Mouse (Mus musculus) testis, adult 2 months (tissue): ENCODE data around the gene Itpr1. TPM values are rescaled to one million over a fixed set of nuclear protein-coding genes. Genes with fewer than 3 reads are reported as not detected.

ENCODE experiments used
- H3K27ac ChIP-seq: fragments of 200-500 bp; 2 replicates; pipeline ENCODE4 v1.5.1; 2012; ENCODE audit warnings: low read depth, low read length; ENCODE audit not compliant: control insufficient read depth, insufficient read depth
- H3K27me3 ChIP-seq: fragments of 200-500 bp; 2 replicates; pipeline ENCODE4 v1.6.1; 2012; ENCODE audit warnings: mild to moderate bottlenecking, low read length, moderate library complexity; ENCODE audit not compliant: control insufficient read depth, insufficient read depth
- H3K36me3 ChIP-seq: fragments of 200-500 bp; 2 replicates; pipeline ENCODE4 v1.6.1; 2012; ENCODE audit warnings: mild to moderate bottlenecking, low read length; ENCODE audit not compliant: control insufficient read depth, insufficient read depth
- H3K4me1 ChIP-seq: fragments of 200-500 bp; 2 replicates; pipeline ENCODE4 v1.6.1; 2012; ENCODE audit warnings: low read length; ENCODE audit not compliant: control insufficient read depth, insufficient read depth
- H3K4me3 ChIP-seq: fragments of 200-500 bp; 2 replicates; pipeline ENCODE4 v1.5.1; 2012; ENCODE audit warnings: low read depth, mild to moderate bottlenecking, low read length, moderate library complexity, mixed read lengths; ENCODE audit not compliant: control insufficient read depth
- CTCF ChIP-seq: fragments of 200-500 bp; IDR thresholded peaks from 2 replicates; pipeline ENCODE4 v1.5.1; 2012; ENCODE audit warnings: low read depth, mild to moderate bottlenecking, inconsistent platforms, low read length, moderate library complexity; ENCODE audit not compliant: control insufficient read depth, insufficient read depth, insufficient replicate concordance
- POLR2A ChIP-seq: fragments of 200-500 bp; IDR thresholded peaks from 2 replicates; pipeline ENCODE4 v1.6.1; 2012; ENCODE audit warnings: low read depth, mild to moderate bottlenecking, inconsistent platforms, low read length, moderate library complexity; ENCODE audit not compliant: control insufficient read depth
- polyA plus RNA-seq: library from polyadenylated mRNA; depleted of rRNA; stranded (reverse); fragments of >200 nt; gene quantifications from 2 replicates; pipeline ENCODE4 v1.2.3, GENCODE M21; 2012

The Itpr1 gene
- polyA plus RNA-seq, 1 experiment = 7.3 TPM

- TF ChIP-seq CTCF (no peak), POLR2A (no peak)
- Histone ChIP-seq H3K27ac (no peak overlapping the region), H3K36me3 (no peaks in the 10 kb centered on the region), H3K4me1 (no peaks in the 10 kb centered on the region), H3K4me3 (no peak overlapping the region), H3K27me3 (no peaks in the 10 kb centered on the region)
Measured at GRCm38 (mm10) chr6:108481190-108481589, 268.3 kb downstream of the Itpr1 start.

- H3K4me3 ChIP-seq = no peak overlapping the region
- H3K4me1 ChIP-seq = no peaks in the 10 kb centered on the region
- TF ChIP-seq CTCF (no peak), POLR2A (no peak)
- H3K36me3 ChIP-seq = no peaks in the 10 kb centered on the region
- no peaks in the 10 kb centered on the region for H3K27me3 ChIP-seq
- H3K27ac ChIP-seq = no peak overlapping the region
Measured at GRCm38 (mm10) chr6:108482464-108482863, 269.6 kb downstream of the Itpr1 start.

GRCm38 (mm10) chr6:108486212-108486992 lies 273.5 kb downstream of the Itpr1 start:
- Histone ChIP-seq H3K27ac (no peak overlapping the region), H3K4me1 (no peaks in the 10 kb centered on the region), H3K27me3 (no peaks in the 10 kb centered on the region), H3K36me3 (no peaks in the 10 kb centered on the region), H3K4me3 (no peak overlapping the region)
- TF ChIP-seq POLR2A = no peak

GRCm38 (mm10) chr6:108487300-108487835 lies 274.5 kb downstream of the Itpr1 start:
- Histone ChIP-seq H3K4me3 (no peak overlapping the region), H3K4me1 (no peaks in the 10 kb centered on the region), H3K27me3 (no peaks in the 10 kb centered on the region), H3K36me3 (no peaks in the 10 kb centered on the region), H3K27ac (no peak overlapping the region)
- no peak for TF ChIP-seq POLR2A

- Histone ChIP-seq H3K36me3 (no peaks in the 10 kb centered on the region), H3K27ac (no peak overlapping the region), H3K4me1 (no peaks in the 10 kb centered on the region), H3K4me3 (no peak overlapping the region), H3K27me3 (no peaks in the 10 kb centered on the region)
- TF ChIP-seq POLR2A = no peak
- no peak for TF ChIP-seq CTCF
Measured at GRCm38 (mm10) chr6:108488250-108488649, 275.4 kb downstream of the Itpr1 start.

- no peaks in the 10 kb centered on the region for H3K4me1 ChIP-seq
- H3K4me3 ChIP-seq = no peak overlapping the region
- no peaks in the 10 kb centered on the region for H3K27me3 ChIP-seq
- H3K27ac ChIP-seq = no peak overlapping the region
- TF ChIP-seq CTCF (no peak), POLR2A (no peak)
- no peaks in the 10 kb centered on the region for H3K36me3 ChIP-seq
Measured at GRCm38 (mm10) chr6:108491969-108492368, 279.1 kb downstream of the Itpr1 start.

GRCm38 (mm10) chr6:108493753-108494152 lies 280.9 kb downstream of the Itpr1 start:
- H3K36me3 ChIP-seq = no peaks in the 10 kb centered on the region

More at GRCm38 (mm10) chr6:108493753-108494152, 280.9 kb downstream of the Itpr1 start:
- TF ChIP-seq CTCF (no peak), POLR2A (no peak)
- no peak overlapping the region for H3K27ac ChIP-seq
- no peak overlapping the region for H3K4me3 ChIP-seq
- H3K27me3 ChIP-seq = no peaks in the 10 kb centered on the region
- no peaks in the 10 kb centered on the region for H3K4me1 ChIP-seq
